Mouse (Mus musculus): ENCODE results near the gene Cmtm8.

The Cmtm8 gene

DNA sequence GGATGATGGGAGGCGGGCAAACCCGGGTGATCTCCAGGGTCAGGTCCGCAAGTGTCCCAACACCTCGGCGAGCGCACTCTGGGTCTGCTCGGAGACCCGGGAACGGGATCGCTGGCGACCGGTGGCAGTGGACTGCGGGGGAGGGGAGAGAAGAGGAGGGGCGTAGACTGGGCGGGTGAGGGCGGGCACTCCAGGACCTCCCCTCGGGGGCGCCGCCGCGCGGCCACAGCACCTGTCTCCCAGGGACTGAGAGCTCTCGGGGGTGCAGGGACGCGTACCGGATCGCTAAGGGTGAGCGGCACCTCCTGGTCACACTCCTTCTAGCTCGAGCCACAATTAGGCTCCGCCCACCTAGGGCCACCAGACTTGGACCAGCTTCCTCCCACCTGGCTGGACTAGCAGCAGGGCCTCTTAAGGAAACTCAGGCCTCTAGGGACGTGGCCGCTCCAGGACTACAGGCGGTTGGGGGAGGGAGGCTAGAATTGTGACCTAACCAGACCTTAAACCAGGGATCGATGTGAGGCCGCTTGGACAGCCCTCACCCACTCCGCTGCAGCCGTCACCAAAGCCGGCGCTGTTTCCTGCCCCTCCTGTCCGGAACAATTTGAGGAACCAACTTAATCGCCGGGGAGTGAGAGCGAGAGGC is at the start of gene Cmtm8:
Cmtm8 (minus strand) TSS at position 140 of the 646 bp plus-strand sequence.
- peak; percentile 28 to 31 for DNase-seq

DNA sequence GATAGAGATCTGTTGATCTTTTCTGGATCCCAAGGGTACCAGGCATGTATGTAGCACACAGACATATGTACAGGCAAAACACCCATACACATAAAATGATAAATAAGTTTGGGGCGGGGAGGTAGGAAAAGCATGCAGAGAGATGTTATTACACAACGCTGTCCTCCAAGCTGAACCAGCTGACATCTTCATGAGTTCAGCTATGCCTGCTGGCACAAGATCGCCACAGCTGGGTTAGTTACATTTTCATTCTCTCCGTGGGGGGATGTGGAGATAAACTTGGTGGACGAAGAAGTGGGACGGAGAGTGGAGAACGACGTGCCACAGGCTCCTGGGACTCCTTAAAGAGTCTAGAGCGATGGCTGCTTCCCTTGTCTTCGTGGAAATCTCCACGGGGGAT is 49.0 kb upstream of the Cmtm8 start:
- DNase-seq = no peak

DNA sequence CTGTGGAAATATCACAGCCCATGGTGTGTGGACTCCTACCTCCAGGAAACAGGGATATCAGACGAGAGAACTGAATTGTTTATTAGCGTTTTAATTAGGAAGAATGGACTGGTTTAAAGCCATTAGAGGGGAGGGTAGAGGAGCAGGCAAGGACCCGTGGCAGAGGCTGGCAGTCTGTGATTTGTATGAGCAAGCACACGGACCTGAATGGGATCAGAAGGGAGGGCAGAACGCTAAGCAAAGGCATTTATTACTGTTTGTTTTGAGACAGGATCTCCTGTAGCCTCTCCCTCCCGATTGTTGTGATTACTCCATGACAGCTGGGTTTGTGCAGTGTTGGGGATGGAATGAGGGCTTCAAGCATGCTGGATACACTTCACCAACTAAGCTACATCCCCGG is 46.4 kb upstream of the Cmtm8 start:
- no peak for DNase-seq

DNA sequence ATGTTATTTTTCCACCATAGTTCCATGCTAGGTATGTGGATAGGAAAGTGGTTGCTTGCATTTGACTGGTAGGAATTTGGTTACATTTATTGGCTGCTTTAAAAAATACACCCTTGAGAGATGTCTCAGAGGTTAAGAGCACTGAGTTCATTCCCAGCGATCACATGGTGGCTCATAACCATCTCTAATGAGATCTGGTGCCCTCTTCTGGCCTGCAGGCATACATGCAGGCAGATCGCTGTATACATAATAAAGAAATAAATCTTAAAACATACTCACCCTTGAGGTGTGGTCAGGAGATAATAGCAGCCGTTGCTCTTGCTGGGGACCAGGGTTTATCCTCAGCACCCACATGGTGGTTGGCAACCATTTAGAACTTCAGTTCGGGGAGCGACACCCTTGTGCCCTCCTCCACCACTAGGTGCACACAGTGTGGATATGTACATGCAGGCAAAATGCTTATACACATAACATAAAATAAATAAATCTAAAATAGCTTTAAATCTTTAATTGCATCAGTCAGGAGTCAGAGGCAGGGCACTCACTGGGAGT is 45.0 kb upstream of the Cmtm8 start:
- DNase-seq = no peak

DNA sequence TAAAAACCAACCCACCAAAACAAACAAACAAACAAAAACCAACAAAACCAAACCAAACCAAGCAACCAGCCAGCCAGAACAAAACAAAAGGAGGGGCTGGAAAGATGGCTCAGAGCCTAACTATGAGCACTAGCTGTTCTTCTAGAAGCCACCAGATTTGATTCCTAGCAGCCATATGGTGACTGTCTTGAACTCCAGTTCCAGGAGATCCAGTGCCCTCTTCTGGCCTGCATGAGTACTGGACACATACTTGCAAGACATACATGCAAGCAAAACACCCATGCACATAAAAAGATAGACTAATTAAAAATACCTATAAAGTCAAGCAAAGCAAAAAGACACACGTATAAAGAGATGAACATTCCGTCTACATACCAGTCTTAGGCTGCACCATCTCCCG is 43.7 kb upstream of the Cmtm8 start:
- no peak for DNase-seq

DNA sequence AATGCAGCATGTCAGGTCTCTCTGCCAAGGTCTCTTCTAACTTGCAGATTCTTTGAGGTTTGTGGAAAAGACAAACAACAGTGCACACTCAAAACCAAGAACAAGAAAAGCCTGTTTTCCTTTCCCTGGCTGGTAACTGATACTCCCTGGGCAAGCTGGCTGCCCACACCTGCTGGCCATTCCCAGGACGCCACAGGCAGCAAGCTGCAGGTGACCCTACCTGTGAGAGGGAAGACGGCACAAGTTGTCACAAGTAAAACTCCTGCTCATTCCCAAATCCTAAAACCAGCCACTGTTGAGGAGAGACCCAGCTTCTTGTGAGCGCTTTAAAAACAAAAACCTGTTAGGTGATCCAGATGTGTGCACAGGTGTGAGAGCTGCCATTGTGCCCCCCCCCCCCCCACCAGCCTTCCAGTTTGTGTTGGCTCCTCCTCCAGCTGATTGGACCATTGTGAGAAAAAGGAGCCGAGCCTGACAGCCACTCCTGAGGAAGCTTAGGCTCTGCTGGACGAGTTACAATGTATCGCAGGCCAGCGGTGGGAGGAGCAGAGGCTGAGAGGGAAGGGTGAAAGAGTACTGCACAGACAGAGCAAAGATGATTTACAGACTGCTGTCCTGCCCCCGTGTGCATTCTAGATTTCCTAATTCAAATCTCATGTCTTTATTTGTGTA is 42.2 kb upstream of the Cmtm8 start:
- DNase-seq = no peak

DNA sequence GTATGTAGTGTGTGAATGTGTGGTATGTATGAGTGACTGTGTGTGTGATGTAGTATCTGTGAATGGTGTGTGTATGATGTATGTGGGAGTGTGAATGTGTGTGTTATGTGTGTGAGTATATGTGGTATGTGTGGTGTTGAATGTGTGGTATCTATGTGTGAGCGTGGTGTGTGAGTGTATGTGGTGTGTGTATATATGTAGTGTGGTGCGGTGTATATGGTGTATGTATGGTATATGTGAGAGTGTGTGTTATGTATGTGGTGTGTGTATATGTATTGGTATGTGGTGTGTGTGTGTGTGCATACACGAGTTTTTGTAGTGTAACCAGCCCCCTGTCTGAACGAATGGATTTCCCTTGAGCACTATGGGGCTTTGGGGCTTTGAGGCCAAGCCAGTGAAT is 41.6 kb upstream of the Cmtm8 start:
- DNase-seq = no peak

DNA sequence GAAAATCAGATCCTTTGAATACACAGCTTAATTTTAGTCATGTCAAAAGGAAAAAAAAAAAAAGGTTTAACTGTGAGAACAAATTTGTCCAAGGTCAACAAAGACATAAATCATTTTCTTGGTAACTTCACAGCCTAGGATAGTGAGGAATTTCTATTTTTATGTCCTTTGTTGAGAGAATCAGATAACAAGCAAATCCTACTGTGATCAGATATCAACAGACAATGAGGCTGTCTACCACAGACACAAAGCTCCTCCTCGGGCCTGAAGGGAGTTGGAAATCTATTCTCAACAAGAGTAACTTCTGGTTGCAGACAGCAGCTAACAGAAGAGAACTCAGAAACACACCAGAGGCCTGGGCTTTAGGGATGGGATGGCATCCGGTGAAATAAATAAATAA is 38.0 kb upstream of the Cmtm8 start:
- DNase-seq = no peak

DNA sequence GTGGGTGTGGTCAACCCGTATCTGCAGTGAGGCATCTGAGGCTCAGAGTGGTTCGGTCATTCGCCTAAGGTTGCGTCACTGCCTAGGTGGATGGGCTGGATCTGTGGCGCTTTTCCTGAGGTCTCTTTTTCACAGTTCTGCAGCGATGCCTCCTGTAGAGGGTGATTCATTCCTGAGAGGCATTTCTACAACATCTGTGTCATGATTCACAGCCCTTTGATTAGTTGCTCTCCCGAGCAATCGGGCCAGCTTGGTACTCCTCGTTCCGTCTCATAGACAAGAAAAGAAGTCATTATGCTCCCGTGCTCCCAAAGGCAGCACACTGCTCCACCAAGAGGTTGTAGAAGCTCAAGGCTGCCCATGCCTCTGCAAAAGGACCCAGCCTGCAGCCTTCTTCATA is 11.4 kb upstream of the Cmtm8 start:
- DNase-seq = no peak

DNA sequence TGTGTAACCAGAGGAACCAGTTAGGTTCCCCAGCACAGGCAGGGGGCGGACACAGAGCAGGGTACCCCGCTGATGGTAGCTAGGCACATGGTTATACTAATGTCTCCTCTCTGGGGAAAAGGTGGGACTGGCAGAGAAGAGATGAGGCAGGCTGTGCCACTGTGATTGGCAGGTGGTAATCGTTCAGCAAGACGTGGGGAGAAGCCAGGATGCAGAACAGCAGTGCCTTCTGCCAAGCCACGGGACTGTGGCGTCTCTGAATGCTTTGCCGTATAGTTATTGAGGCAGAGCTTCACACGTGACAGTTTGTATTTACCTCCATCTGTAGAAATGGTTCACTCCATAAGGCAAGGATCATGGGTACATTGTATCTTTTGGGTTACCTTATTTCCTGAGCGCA is 10.7 kb upstream of the Cmtm8 start:
- no peak for DNase-seq

DNA sequence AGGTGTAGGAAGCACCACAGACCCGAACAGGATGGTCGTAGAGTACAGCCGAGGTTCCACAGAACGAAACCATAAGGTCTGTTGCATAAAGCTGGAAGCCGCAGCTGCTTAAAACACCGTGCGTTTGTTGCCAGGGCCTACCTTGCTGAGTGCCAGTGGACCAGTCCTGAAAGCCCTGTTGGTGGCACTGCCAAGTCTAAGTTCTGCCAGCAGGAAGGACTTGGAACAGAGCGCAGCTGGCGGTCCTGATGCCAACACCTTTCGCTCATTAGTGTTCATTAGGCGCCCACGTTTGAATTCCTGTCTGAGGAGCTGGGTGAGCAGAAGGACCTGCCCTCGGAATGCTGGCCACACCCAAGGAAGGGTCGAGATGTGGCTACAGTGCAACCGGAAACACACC is 9.4 kb upstream of the Cmtm8 start:
- no peak for DNase-seq

DNA sequence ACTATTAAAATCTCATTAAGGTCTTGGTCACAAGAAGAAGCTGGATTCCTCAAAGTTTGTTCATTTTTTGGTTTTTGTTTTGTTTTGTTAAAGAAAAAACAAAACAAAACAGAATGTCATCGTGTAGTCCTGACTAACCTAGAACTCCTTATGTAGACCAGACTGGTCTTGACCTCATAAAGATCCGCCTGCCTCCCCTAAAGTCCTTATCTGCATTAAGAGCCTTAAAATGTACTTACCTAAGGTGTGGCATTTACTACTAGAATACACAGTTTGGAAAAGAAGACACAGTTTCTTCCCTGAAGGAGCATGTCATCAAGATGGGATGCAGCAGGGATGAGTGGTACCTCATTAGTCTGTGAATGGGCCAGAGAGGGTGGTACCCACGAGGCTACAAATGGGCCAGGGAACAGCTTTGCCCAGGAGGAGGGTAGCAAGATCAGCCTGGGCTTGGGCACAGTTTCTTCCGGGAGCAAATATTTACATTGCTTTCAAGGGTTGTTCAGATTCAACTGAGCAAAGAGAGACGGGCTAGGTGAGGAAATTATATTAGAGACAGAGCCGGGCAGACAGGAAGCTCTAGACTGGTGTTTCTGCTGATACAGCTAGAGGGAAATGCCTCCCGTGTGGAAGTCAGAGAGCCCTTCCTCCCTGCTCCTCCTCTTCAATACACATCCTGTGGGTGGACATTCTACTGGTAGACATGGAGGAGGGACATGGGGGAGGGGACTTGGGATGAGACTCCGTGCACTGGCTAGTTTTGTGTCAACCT is 7.6 kb upstream of the Cmtm8 start:
- DNase-seq = no peak

DNA sequence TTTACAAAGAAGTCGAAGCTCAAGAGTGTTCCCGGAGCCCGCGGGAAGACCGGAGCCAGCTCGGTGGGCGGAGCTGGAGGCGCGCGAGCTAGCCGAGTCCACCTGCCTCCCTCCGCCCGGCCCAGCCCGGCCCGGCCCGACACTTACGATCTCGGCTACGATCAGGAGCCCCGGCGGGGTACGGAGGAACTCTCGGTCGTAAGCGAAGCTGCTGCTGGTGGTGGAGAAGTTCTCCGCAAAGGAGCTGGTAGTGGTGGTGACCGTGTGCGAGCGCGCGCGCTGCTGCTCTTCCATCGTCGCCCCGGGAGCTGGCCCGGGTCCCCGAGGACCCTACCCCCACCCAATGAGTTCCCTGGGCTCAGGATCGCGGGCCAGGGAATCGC is 331 bp downstream of the Cmtm8 start:
- DNase-seq = peak; percentile 13 to 22

DNA sequence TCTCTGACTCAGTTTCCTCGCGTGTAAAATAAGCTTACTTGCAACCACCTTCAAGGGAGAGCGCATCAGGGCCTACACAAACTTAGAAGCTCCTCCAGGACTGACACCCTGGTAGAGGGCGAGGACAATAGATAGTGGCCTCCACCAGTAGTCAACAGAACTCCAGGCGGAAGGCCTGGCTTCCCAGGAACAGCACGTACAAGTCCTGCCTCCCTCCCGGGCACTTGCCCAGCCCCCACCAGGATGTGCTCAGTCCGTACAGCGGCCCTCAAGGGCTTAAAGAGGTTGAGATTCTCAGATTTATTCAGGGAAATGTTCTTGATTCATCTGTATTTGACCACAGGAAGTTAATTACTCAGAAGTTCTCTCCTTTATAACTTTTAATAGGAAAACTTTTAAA is 1.1 kb downstream of the Cmtm8 start:
- DNase-seq = no peak

DNA sequence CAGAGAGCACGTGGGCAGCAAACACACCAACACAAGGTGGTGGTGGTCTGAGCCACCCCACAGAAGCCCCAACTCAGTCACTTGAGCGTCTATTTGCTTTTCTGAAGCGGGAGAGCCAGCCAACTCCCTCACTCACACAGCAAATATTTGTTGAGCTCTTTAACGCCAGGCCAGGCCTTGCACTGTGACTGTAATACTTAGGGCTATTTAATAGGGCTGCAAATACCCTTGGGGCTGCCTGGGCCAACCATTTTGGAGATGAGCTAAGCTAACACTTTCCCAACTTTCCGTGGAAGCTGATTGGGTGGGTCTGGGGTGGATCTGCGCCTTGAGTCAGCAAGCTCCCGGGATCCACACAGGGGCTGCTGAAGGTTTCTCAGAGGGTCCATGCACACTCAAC is 1.7 kb downstream of the Cmtm8 start:
- no peak for DNase-seq

DNA sequence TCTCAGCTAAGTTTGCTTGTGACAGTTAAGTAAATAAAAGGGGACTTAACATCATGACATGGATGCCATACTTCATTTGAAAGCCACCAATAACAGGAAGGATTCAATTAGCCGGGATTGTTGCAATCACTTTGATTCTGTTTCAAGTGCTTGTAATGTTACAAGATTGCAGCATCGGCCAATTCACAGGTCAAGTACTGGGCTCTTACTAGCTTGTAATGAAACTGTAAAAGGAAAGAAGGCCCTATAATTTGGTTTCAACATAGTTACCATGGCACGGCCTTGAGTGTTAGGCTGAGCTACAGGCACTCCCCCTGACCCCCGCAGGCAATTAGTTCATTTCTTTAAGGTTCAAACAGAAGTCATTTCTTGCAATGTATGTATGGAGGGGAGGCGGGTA is 5.1 kb downstream of the Cmtm8 start:
- DNase-seq = no peak

DNA sequence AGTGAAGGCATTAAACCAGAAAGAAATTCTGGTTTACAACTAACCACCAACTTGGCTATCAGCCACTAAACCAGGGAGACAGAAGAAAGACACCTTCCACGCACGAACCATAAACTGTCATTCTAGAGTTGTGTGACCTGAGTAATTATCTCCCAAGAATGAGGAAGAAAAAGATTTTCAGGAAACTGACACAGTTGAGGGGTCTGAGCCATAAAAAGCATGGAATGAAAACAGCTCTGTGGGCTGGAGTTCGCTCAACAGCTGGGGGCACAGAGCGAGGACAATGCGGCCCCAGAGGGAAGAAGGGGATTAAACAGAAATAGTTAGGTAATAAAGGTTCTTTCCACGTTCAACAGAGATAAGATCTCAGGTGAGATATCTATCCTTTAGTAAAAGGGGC is 12.4 kb downstream of the Cmtm8 start:
- DNase-seq = no peak

DNA sequence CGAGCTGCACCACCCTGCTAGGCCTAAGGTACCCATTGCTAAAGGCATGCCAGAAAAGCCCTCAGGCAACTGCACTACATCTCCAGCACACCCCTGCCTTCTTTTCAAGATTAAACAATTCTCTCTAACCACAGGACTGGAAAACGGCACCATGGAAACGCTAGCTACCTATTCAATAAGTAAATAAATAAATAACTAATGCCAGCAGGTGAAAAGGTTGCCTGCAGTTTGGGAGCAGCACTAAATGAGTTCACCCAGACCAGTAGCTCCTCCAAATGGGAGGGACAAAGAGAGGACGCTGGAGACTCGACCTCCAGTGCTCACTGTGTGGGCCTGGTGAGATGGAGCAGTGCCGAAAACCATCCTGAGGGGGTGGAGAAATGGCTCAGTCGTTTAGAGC is 13.6 kb downstream of the Cmtm8 start:
- DNase-seq = no peak

DNA sequence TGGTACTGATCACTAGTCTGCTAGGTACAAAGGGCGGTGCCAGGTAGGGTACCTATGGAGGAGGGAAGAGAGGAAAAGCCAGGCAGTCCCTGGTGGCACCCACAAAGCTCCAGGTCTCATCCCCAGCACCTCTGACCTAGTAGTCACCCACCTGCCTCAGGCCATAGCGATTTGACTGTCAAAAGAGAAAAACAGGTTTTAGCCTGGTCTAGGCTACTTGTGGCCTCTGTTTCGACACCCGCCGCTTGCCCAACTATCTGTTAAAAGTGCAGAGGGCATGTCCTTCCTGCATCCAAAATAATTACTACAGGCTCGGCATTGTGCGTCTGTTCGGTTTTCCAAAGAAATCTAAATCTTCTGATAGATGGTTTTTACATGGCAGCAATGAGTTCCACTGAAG is 14.3 kb downstream of the Cmtm8 start:
- no peak for DNase-seq

DNA sequence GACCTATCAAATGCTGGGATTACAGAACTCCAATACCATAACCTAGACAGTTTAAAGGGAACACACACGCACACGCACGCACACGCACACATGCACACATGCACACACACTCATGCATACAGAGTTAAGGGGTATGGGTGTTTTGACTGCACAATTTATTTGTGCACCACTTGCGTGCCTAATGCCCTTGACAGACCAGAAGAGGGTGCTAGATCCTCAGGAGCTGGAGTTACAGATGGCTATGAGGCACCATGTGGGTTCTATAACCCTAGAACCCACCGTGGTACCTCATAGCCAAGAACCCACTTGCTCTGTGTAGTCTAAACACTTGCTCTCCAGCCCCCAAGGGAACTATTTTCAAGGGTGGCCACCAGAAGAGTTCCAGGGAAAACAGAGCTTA is 15.6 kb downstream of the Cmtm8 start:
- DNase-seq = no peak

DNA sequence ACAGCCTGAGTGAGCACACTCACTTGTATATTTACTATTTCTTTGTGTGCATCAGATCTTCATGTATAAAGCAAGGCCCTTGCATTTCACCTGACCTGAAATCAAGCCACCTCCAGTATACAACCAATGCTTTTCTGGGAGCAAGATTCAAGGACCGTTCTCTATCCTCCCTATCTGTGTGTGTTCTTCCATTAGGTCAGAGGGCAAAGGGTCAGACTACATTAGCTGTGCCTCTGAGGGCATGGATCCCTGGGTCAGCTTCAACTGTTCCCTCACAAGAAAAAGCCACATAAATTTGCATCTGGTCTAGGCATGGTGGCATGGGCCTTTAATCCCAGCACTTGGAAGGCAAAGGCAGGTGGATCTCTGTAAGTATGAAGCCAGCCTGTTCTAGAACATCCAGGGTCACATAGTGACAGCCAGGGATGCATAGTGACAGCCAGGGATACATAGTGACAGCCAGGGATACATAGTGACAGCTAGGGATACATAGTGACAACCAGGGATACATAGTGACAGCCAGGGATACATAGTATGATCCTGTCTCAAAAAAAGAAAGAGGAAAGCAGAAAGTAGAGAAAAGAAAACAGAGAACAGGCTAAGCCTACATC is 16.6 kb downstream of the Cmtm8 start:
- no peak for DNase-seq

DNA sequence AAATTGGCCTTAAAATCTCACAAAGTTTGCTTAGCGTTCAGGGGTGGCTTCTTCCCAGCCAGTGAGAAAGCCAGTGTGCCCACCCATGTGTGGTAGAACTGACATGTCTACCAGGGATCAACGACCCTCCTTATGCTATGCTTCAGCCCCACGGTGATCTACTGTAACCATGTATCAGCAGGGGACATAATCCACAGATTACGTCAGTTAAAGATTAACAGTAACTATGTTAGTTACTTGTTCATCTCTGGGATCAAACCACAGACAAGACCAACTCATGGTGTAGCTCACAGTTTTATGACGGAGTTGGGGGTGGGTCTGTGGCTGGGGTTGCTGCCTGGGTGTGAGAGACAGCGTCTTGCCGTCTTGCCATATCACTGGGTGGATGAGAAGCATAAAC is 19.8 kb downstream of the Cmtm8 start:
- no peak for DNase-seq

DNA sequence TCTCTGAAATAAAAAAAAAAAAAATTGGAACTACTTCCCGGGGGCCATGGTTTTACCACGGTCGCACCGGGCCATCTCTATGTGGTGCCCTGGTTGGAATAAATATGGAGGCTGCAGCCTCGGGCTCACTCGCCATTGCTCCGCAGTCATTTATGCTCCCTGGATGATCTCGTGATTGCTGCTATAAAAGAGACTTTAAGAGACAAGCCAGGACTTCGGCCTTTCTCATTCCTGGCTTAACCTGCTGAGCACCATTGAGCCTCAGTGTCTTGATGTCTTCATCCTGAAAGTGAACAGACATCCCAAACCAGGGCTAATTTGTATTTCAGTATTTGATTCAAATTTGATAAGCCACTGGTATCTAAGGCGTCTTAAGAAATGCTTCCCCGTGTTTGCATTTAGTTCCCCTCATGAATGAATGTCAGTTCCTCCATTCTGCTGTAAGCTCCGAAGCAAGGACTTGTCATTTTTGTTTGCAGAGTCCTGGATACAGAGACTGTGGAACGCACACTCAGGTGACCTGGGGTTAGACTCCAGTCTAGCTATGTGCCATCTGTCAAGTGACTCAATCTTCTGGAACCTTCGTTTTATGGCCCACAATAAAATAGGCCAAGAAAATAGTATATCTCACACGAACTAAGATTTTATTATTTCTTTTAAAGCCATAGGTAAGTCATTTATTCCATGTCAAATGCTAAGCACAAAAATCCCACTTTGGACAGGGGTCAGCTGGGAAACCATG is 22.2 kb downstream of the Cmtm8 start:
- DNase-seq = no peak
